Comparison of ENCODE assay signal across 8 mouse cellular contexts in the genomic region with DNA sequence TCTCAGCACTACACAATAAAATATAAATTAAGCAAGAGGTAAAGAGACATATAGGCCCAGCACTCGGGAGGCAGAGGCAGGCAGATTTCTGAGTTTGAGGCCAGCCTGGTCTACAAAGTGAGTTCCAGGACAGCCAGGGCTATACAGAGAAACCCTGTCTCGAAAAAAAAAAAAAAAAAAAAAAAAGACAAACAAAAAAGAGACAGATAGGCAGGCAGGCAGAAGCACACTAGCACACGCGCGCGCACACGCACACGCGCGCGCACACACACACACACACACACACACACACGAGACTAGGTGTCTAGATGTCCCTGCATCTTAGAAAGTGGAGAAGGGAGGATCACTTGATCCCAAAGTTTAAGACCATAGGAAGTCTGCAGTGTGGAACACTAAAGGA. TPM values are rescaled to one million over a fixed set of nuclear protein-coding genes. Genes with fewer than 3 reads are reported as not detected.
DNase-seq lines count a peak whose midpoint lies in the region; ATAC-seq and TF ChIP-seq lines count a peak whose summit lies in the region.
"Not testable (repeated sequence)": the region's sequence is repeated elsewhere in the genome, so short reads cannot be mapped to it uniquely, and the experiment has no call there.
"Had no signal": no experiment of that assay in that cellular context is flagged by ENCODE, and none has a peak within 500 bp of the region (broad histone marks: within the 10 kb centered on the region; RNA-seq: fewer than 3 reads in every experiment).

No protein-coding gene starts in this region.

- not testable (repeated sequence) for H3K36me3 ChIP-seq in ES-Bruce4 (ENCODE audit: control insufficient read depth, insufficient read depth, low read length, poor library complexity, severe bottlenecking); MEL (ENCODE audit: control insufficient read depth in 1 of 2, insufficient read depth in 2 of 2, low read length in 2 of 2); forebrain, embryonic 12.5 days (replicated peaks); kidney, embryonic 15.5 days; limb, embryonic 15.5 days; liver, embryonic 13.5 days; midbrain, embryonic 13.5 days

- peak overlapping the region; percentile 53 for H3K4me3 ChIP-seq in ES-Bruce4 (ENCODE audit: low read depth, low read length)
- peak overlapping the region in 1 of 2 experiments; percentile 82; a peak in 2 of 4 replicates for H3K4me3 ChIP-seq in MEL (ENCODE audit: control insufficient read depth in 1 of 2, insufficient read depth in 1 of 2, low read depth in 2 of 2, low read length in 2 of 2)
- not testable (repeated sequence) for H3K4me3 ChIP-seq in forebrain, embryonic 12.5 days (replicated peaks); kidney, embryonic 15.5 days (replicated peaks)
- H3K4me3 ChIP-seq in limb, embryonic 15.5 days, result 0 out of 2 replicates have a peak overlapping the region, but pooled peaks have one; percentile 61
- H3K4me3 ChIP-seq in liver, embryonic 13.5 days (replicated peaks), result peak overlapping the region; percentile 74; the same call in 1 of the 2 replicates
- H3K4me3 ChIP-seq in midbrain, embryonic 13.5 days (replicated peaks), result 0 out of 2 replicates have a peak overlapping the region, but pooled peaks have one; percentile 63

- not testable (repeated sequence) for H3K79me2 ChIP-seq in MEL (ENCODE audit: control insufficient read depth, insufficient read depth, low read length, poor library complexity)

- not testable (repeated sequence) for TF ChIP-seq POLR2A in ES-Bruce4 (IDR thresholded peaks at IDR 0.05; ENCODE audit: insufficient read depth, low read length); MEL (IDR thresholded peaks at IDR 0.05; ENCODE audit: control insufficient read depth in 1 of 2, insufficient read depth in 1 of 2, low read depth in 1 of 2, low read length in 2 of 2, poor library complexity in 1 of 2)

- 95% methylated on average over 11 of the region's 12 CpGs for WGBS in forebrain, embryonic 12.5 days
- WGBS in kidney, embryonic 15.5 days, result 96% methylated on average over 11 of the region's 12 CpGs
- 93% methylated on average over 12 of the region's 12 CpGs for WGBS in limb, embryonic 15.5 days
- WGBS in liver, embryonic 13.5 days (ENCODE audit: insufficient replicate concordance), result 86% methylated on average over 11 of the region's 12 CpGs
- WGBS in midbrain, embryonic 13.5 days, result 99% methylated on average over 12 of the region's 12 CpGs

- H3K27me3 ChIP-seq in ES-Bruce4 (ENCODE audit: control insufficient read depth, insufficient read depth, low read length, poor library complexity, severe bottlenecking); MEL (ENCODE audit: control insufficient read depth in 1 of 2, insufficient read depth in 2 of 2, low read length in 2 of 2); forebrain, embryonic 12.5 days; kidney, embryonic 15.5 days; limb, embryonic 15.5 days; liver, embryonic 13.5 days; midbrain, embryonic 13.5 days: not testable (repeated sequence)

- not testable (repeated sequence) for TF ChIP-seq CTCF in ES-Bruce4 (IDR thresholded peaks at IDR 0.05; ENCODE audit: low read depth, low read length); MEL (IDR thresholded peaks at IDR 0.05 in 2 of 3, conservative IDR thresholded peaks at IDR 0.05 in 1 of 3; ENCODE audit: control insufficient read depth in 1 of 3, insufficient read depth in 1 of 3, low read depth in 2 of 3, low read length in 3 of 3, poor library complexity in 1 of 3, severe bottlenecking in 1 of 3)

- not testable (repeated sequence) for TF ChIP-seq EP300 in ES-Bruce4 (IDR thresholded peaks at IDR 0.05; ENCODE audit: insufficient read depth, low read depth, low read length); MEL (IDR thresholded peaks at IDR 0.05; ENCODE audit: low read depth in 1 of 2, low read length in 2 of 2)

- TF ChIP-seq RAD21 in MEL (IDR thresholded peaks at IDR 0.05; ENCODE audit: low read depth, low read length), result not testable (repeated sequence)

- H3K4me2 ChIP-seq in forebrain, embryonic 12.5 days; limb, embryonic 15.5 days; midbrain, embryonic 13.5 days (replicated peaks): not testable (repeated sequence)
- H3K4me2 ChIP-seq in kidney, embryonic 15.5 days, result 0 out of 2 replicates have a peak overlapping the region, but pooled peaks have one; percentile 85
- H3K4me2 ChIP-seq in liver, embryonic 13.5 days, result peak overlapping the region; percentile 83

- peak overlapping the region; percentile 89 for H3K27ac ChIP-seq in ES-Bruce4 (ENCODE audit: insufficient read depth, low read length)
- H3K27ac ChIP-seq in MEL (ENCODE audit: control insufficient read depth, low read depth, low read length); kidney, embryonic 15.5 days; limb, embryonic 15.5 days; liver, embryonic 13.5 days; midbrain, embryonic 13.5 days: not testable (repeated sequence)
- 0 out of 2 replicates have a peak overlapping the region, but pooled peaks have one; percentile 8 for H3K27ac ChIP-seq in forebrain, embryonic 12.5 days

- H3K9me3 ChIP-seq in ES-Bruce4 (replicated peaks; ENCODE audit: control insufficient read depth, insufficient read depth, low read length, poor library complexity, severe bottlenecking); MEL (replicated peaks; ENCODE audit: insufficient read depth, low read length); forebrain, embryonic 12.5 days; kidney, embryonic 15.5 days (replicated peaks); limb, embryonic 15.5 days; liver, embryonic 13.5 days (replicated peaks); midbrain, embryonic 13.5 days: not testable (repeated sequence)

- not testable (repeated sequence) for DNase-seq in MEL (ENCODE audit: low read depth, low spot score); liver, embryonic 13.5 days

- not testable (repeated sequence) for H3K4me1 ChIP-seq in ES-Bruce4 (ENCODE audit: control insufficient read depth, insufficient read depth, low read length); MEL (ENCODE audit: control insufficient read depth in 1 of 2, insufficient read depth in 2 of 2, low read length in 2 of 2); forebrain, embryonic 12.5 days; limb, embryonic 15.5 days
- peaks cover 18% of the 10 kb centered on the region for H3K4me1 ChIP-seq in kidney, embryonic 15.5 days
- peaks cover 26% of the 10 kb centered on the region for H3K4me1 ChIP-seq in liver, embryonic 13.5 days (replicated peaks)
- peaks cover 13% of the 10 kb centered on the region for H3K4me1 ChIP-seq in midbrain, embryonic 13.5 days (replicated peaks)

- H3K9ac ChIP-seq in ES-Bruce4 (ENCODE audit: low read depth, poor library complexity, severe bottlenecking) (peak overlapping the region; percentile 37; the same call in 1 of the 2 replicates), MEL (ENCODE audit: control insufficient read depth, low read depth, low read length, poor library complexity, severe bottlenecking) (peak overlapping the region; percentile 86)
- not testable (repeated sequence) for H3K9ac ChIP-seq in forebrain, embryonic 12.5 days; kidney, embryonic 15.5 days; limb, embryonic 15.5 days; midbrain, embryonic 13.5 days (replicated peaks)
- H3K9ac ChIP-seq in liver, embryonic 13.5 days, result peak overlapping the region; percentile 80; the same call in 1 of the 2 replicates

- not testable (repeated sequence) for ATAC-seq in forebrain, embryonic 12.5 days (ENCODE audit: low FRiP score); kidney, embryonic 15.5 days (replicated peaks; ENCODE audit: low FRiP score); limb, embryonic 15.5 days (ENCODE audit: insufficient number of reproducible peaks, low FRiP score, low TSS enrichment, low read depth); liver, embryonic 13.5 days (ENCODE audit: low read depth); midbrain, embryonic 13.5 days

RNA-seq across cellular contexts. Expression of a gene that starts 1.8 kb away (rescaled TPM):
- polyA plus RNA-seq in ES-Bruce4 (2011; ENCODE audit: insufficient read depth, insufficient read length, low read depth, missing spikeins) (26.3 and 33.2 TPM in 2 replicates), MEL (2012; ENCODE audit: insufficient read depth in 1 of 2, insufficient read length in 2 of 2, low read depth in 1 of 2, low replicate concordance in 2 of 2, missing spikeins in 1 of 2) (100 to 1,000 TPM in 1 of 2 experiments, 10 to 100 TPM in 1; 20.9 to 188 TPM)
- total RNA-seq in MEL (2012; rRNA removed), result 12.3 and 12.7 TPM in 2 replicates
- polyA plus RNA-seq in forebrain, embryonic 12.5 days (2016; fragmentation: Nextera tagmentation; extraction: Ambion mirVana), result 8.2 TPM in 2 replicates
- 5.3 and 8.6 TPM in 2 replicates for polyA plus RNA-seq in kidney, embryonic 15.5 days (2015; fragmentation: Nextera tagmentation; extraction: Ambion mirVana)
- polyA plus RNA-seq in limb, embryonic 15.5 days (2015; fragmentation: Nextera tagmentation; extraction: Ambion mirVana), result 9.5 and 9.7 TPM in 2 replicates
- 5.6 and 6.9 TPM in 2 replicates for polyA plus RNA-seq in liver, embryonic 13.5 days (2015; fragmentation: Nextera tagmentation; extraction: Ambion mirVana)
- polyA plus RNA-seq in midbrain, embryonic 13.5 days (2015; fragmentation: Nextera tagmentation; extraction: Ambion mirVana), result 7.1 and 11.2 TPM in 2 replicates
- polyA plus RNA-seq: erythroblast, embryonic 14.5 days had no signal

RNA-seq across cellular contexts. Expression of a gene that starts 7.3 kb away (rescaled TPM):
- polyA plus RNA-seq in ES-Bruce4 (2011; ENCODE audit: insufficient read depth, insufficient read length, low read depth, missing spikeins) (321 and 324 TPM in 2 replicates), MEL (2012; ENCODE audit: insufficient read depth in 1 of 2, insufficient read length in 2 of 2, low read depth in 1 of 2, low replicate concordance in 2 of 2, missing spikeins in 1 of 2) (1,000 to 10,000 TPM in 1 of 2 experiments, 100 to 1,000 TPM in 1; 529 to 2,790 TPM)
- total RNA-seq in MEL (2012; rRNA removed), result 567 and 640 TPM in 2 replicates
- polyA plus RNA-seq in forebrain, embryonic 12.5 days (2016; fragmentation: Nextera tagmentation; extraction: Ambion mirVana), result 791 and 796 TPM in 2 replicates
- polyA plus RNA-seq in kidney, embryonic 15.5 days (2015; fragmentation: Nextera tagmentation; extraction: Ambion mirVana), result 683 and 778 TPM in 2 replicates
- 450 and 535 TPM in 2 replicates for polyA plus RNA-seq in limb, embryonic 15.5 days (2015; fragmentation: Nextera tagmentation; extraction: Ambion mirVana)
- 519 and 540 TPM in 2 replicates for polyA plus RNA-seq in liver, embryonic 13.5 days (2015; fragmentation: Nextera tagmentation; extraction: Ambion mirVana)
- polyA plus RNA-seq in midbrain, embryonic 13.5 days (2015; fragmentation: Nextera tagmentation; extraction: Ambion mirVana), result 703 and 771 TPM in 2 replicates

RNA-seq across cellular contexts. Expression of a gene that starts 43.4 kb away (rescaled TPM):
- 50.8 and 52.4 TPM in 2 replicates for polyA plus RNA-seq in ES-Bruce4 (2011; ENCODE audit: insufficient read depth, insufficient read length, low read depth, missing spikeins)
- 0.12 TPM in 1 of 2 replicates, not detected in the other for total RNA-seq in MEL (2012; rRNA removed)
- polyA plus RNA-seq in MEL (2012; ENCODE audit: insufficient read depth in 1 of 2, insufficient read length in 2 of 2, low read depth in 1 of 2, low replicate concordance in 2 of 2, missing spikeins in 1 of 2), result under 1 TPM in 1 of 2 experiments, not detected in 1; 0.15 TPM
- polyA plus RNA-seq in forebrain, embryonic 12.5 days (2016; fragmentation: Nextera tagmentation; extraction: Ambion mirVana), result 33.9 and 37.6 TPM in 2 replicates
- polyA plus RNA-seq in kidney, embryonic 15.5 days (2015; fragmentation: Nextera tagmentation; extraction: Ambion mirVana), result 156 and 157 TPM in 2 replicates
- 379 and 418 TPM in 2 replicates for polyA plus RNA-seq in limb, embryonic 15.5 days (2015; fragmentation: Nextera tagmentation; extraction: Ambion mirVana)
- polyA plus RNA-seq in liver, embryonic 13.5 days (2015; fragmentation: Nextera tagmentation; extraction: Ambion mirVana), result 20.9 and 26.3 TPM in 2 replicates
- 19.6 and 21.4 TPM in 2 replicates for polyA plus RNA-seq in midbrain, embryonic 13.5 days (2015; fragmentation: Nextera tagmentation; extraction: Ambion mirVana)

Comparison
In these comparisons a context has a peak if more than half of its experiments do, and no peak if none do; other contexts are left out.
1. RNA of a gene that starts 43.4 kb away (polyA plus RNA-seq): 379 to 418 TPM in limb, embryonic 15.5 days, 156 to 157 TPM in kidney, embryonic 15.5 days, 50.8 to 52.4 TPM in ES-Bruce4, 33.9 to 37.6 TPM in forebrain, embryonic 12.5 days, 20.9 to 26.3 TPM in liver, embryonic 13.5 days and 19.6 to 21.4 TPM in midbrain, embryonic 13.5 days; 0.15 TPM in MEL; every median in the first group is over 10 times any median in the second.